Mouse (Mus musculus) stomach, postnatal 0 days (tissue): ENCODE measurements at regions not wholly inside any gene's neighbourhood (a gene's known extent, or its start where the extent isn't known, plus 50 kb on each side); places are given as distances from the start of the nearest gene placed in this dataset.

Source experiments
- ATAC-seq: fragments of 200-750 bp; cut with Nextera tagmentation; 2 replicates; pipeline ENCODE4 v1.8.0; 2017; ENCODE audit not compliant: low FRiP score, low TSS enrichment
- DNase-seq: peaks from one replicate; pipeline ENCODE4 v3.0.0-alpha.2; 2016; ENCODE audit warnings: low spot score
- H3K27ac ChIP-seq: fragments of 300-500 bp; sonication (generic); replicated peaks from 2 replicates; pipeline ENCODE4 v1.5.1; 2014; ENCODE audit warnings: mild to moderate bottlenecking, control low read depth
- H3K27me3 ChIP-seq: fragments of 300-500 bp; sonication (generic); 2 replicates; pipeline ENCODE4 v1.6.1; 2014; ENCODE audit warnings: low read length; ENCODE audit not compliant: control insufficient read depth, insufficient read depth
- H3K36me3 ChIP-seq: fragments of 300-500 bp; sonication (generic); 2 replicates; pipeline ENCODE4 v1.6.1; 2014; ENCODE audit warnings: low read length, mixed read lengths; ENCODE audit not compliant: control insufficient read depth, insufficient read depth
- H3K4me1 ChIP-seq: fragments of 300-500 bp; sonication (generic); replicated peaks from 2 replicates; pipeline ENCODE4 v1.6.1; 2014; ENCODE audit warnings: antibody characterized with exemption; ENCODE audit not compliant: control insufficient read depth, insufficient read depth
- H3K4me2 ChIP-seq: fragments of 300-500 bp; sonication (generic); replicated peaks from 2 replicates; pipeline ENCODE4 v1.6.1; 2014; ENCODE audit warnings: low read depth, mild to moderate bottlenecking, control low read depth, moderate library complexity
- H3K4me3 ChIP-seq: fragments of 300-500 bp; sonication (generic); 2 replicates; pipeline ENCODE4 v1.5.1; 2014; ENCODE audit warnings: low read depth, low read length, control low read depth
- H3K9ac ChIP-seq: fragments of 300-500 bp; sonication (generic); 2 replicates; pipeline ENCODE4 v1.6.1; 2014; ENCODE audit warnings: mild to moderate bottlenecking, low read length, control low read depth, mixed read lengths
- H3K9me3 ChIP-seq: fragments of 300-500 bp; sonication (generic); 2 replicates; pipeline ENCODE4 v1.6.1; 2016; ENCODE audit warnings: low read length; ENCODE audit not compliant: control insufficient read depth
- CTCF ChIP-seq: IDR thresholded peaks from 2 replicates; pipeline ENCODE4 v1.5.1; 2016; ENCODE audit warnings: antibody characterized with exemption, low read depth, mild to moderate bottlenecking, moderate library complexity
- EP300 ChIP-seq: optimal IDR thresholded peaks from 2 replicates; pipeline ENCODE3; 2016; ENCODE audit warnings: antibody characterized with exemption
- WGBS: fragments of 180-500 bp; shearing (Covaris S2); extraction: QIAGEN DNeasy Blood & Tissue Kit; methylation state at CpG from one replicate; pipeline ENCODE4 v1.1.7; 2014; 5-methylcytosine and 5-hydroxymethylcytosine counted together

DNA sequence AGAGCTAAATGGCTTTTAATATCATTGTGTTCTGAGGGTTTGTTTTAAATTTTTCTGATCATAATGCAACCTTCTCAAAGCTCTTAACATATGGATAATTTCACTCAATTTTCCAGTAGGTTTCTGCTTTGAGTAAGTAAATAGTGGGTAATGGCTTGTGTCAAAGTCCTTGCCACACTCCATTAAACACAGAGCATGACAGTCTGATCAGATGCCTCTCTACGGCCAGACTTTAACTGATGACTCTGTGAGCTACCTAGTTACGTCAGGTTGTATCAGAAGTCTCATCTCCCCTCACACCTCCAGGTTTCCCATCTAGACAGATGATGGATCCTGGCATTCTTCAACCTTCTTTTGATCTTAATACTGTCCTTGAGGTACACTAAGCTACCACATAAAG is 316.4 kb downstream of the Efnb2 start:
- WGBS: 67% methylated on average over 2 of the region's 2 CpGs
- no peaks in the 10 kb centered on the region for H3K27me3 ChIP-seq

DNA sequence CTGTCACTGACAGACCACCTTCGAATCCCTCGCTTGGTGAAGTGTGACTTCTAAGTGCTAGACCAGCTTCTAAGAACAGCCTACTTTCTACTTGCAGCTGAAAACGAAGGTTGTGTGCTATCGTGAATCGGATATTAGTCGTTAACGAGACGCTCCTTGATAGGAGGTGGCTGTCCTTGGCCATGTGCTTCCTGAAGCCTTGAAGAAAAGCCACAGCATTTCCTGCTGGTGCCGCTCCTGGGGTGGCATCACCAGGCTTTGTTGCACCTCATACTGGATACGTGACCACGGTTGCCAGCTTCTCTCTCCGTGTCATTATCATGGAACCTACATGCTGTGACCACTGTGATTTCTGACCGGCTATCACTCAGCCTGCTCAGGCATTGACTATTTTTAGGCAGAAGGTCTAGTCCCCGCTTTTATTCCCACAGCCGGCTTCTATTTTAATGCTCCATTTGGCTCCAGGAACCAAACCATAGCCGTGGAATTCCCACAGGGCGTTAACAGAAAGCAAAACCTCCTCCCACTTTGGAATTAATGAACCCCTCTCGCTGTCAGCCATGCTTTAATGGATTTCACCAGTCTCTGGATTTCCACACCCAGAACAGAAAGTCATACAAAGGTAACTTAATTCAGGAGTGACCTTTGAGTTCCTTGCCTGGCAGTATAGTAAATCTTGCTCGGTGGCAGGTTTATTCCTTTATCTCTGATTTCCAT is 325.6 kb downstream of the Efnb2 start:
- Histone ChIP-seq H3K9me3 (no peaks in the 10 kb centered on the region), H3K27me3 (no peaks in the 10 kb centered on the region), H3K9ac (no peak overlapping the region), H3K4me2 (no peak overlapping the region), H3K36me3 (no peaks in the 10 kb centered on the region), H3K27ac (no peak overlapping the region), H3K4me3 (no peak overlapping the region), H3K4me1 (no peaks in the 10 kb centered on the region)
- 64% methylated on average over 19 of the region's 19 CpGs for WGBS
- DNase-seq (no peak), ATAC-seq (no peak)
- TF ChIP-seq CTCF (no peak), EP300 (no peak)

More for the DNA sequence above, 316.4 kb downstream of the Efnb2 start:
- Histone ChIP-seq H3K4me1 (no peaks in the 10 kb centered on the region), H3K4me2 (no peak overlapping the region), H3K36me3 (no peaks in the 10 kb centered on the region), H3K9ac (no peak overlapping the region), H3K4me3 (no peak overlapping the region), H3K27ac (no peak overlapping the region), H3K9me3 (no peaks in the 10 kb centered on the region)
- TF ChIP-seq CTCF (no peak), EP300 (no peak)
- no peak for ATAC-seq
- DNase-seq: no peak

DNA sequence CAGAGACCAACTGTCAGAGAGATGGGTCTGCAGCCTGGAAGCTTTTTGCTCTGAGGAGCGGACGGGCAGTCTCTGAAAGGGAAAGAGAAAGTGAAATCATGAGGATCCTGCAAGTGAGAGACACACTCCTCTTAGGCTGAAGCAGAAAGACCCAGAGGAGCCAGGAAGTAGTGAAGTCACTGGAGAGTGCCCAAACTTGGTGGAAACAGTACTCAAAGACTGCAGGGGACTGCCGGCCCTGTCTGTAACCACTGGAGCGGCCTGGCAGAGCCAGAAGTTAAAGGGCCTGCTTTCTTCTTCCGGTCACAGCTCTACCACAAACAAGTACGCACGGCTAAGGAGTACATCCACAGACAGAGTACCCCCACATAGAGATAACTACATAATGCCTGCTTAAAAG is 326.5 kb downstream of the Efnb2 start:
- Histone ChIP-seq H3K36me3 (no peaks in the 10 kb centered on the region), H3K4me1 (no peaks in the 10 kb centered on the region), H3K27ac (no peak overlapping the region), H3K27me3 (no peaks in the 10 kb centered on the region), H3K9me3 (no peaks in the 10 kb centered on the region), H3K4me2 (no peak overlapping the region), H3K4me3 (no peak overlapping the region), H3K9ac (no peak overlapping the region)
- 63% methylated on average over 7 of the region's 7 CpGs for WGBS
- no peak for ATAC-seq
- no peak for DNase-seq
- TF ChIP-seq CTCF: no peak
- TF ChIP-seq EP300: no peak

DNA sequence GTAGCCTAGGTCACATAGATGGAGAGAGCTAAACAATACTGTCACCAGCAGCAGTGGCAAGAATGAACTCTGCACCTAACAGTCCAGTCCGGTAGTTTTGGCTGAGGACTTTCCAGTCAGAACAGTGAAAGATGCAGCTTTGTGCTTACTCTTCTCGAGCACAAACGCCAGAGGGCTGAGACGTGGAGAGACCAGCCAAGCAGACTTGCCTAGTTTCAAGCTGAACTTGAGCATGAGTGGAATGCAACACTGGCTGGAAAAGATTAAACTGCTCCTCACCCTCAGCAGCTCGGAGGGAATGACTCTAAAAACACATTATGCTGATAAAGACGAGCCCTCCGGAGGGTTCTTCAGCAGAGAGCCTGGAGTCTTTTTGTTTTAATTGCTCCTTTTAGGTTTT is 329.8 kb downstream of the Efnb2 start:
- peak; percentile 55 for TF ChIP-seq CTCF
- TF ChIP-seq EP300: no peak
- WGBS: 23% methylated on average over 7 of the region's 7 CpGs
- ATAC-seq: no peak
- Histone ChIP-seq H3K36me3 (no peaks in the 10 kb centered on the region), H3K4me1 (peaks cover 5% of the 10 kb centered on the region), H3K4me3 (no peak overlapping the region), H3K9ac (no peak overlapping the region), H3K27me3 (no peaks in the 10 kb centered on the region), H3K4me2 (no peak overlapping the region), H3K9me3 (no peaks in the 10 kb centered on the region), H3K27ac (no peak overlapping the region)
- no peak for DNase-seq

DNA sequence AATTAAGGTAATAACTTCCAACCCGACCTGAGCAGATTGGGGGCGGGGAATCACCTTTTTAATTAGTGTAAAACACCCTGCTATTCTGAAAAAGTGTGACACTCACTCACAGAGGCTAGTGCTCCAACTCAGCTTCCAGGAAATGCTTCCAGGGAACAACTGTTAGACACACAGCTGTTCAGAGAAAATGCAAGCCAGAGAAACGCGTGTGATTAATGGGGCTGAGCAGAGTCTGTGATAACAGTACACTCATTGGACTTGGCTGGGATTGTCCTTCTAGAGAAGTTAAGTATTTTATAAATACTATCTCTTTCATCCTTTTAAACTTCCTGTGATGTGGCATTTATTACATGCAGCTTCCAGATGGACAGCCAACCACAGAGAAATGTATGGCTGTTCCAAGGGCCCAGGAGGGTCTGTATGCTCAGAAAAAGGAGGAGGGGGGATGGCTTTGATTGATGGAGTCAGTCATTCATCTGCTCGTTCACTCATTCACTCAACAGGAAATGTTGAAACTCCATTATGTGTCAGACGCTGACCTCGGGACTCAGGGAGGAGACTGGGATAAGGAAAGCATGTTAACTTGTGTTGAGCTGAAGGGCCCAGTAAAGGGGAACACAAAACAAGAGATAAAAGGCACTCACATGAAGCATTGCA is 332.9 kb downstream of the Efnb2 start:
- H3K4me2 ChIP-seq: no peak overlapping the region
- no peak overlapping the region for H3K9ac ChIP-seq
- no peak for DNase-seq
- H3K4me3 ChIP-seq: no peak overlapping the region
- ATAC-seq: no peak
- no peaks in the 10 kb centered on the region for H3K9me3 ChIP-seq
- H3K27ac ChIP-seq: no peak overlapping the region
- no peak for TF ChIP-seq EP300
- no peak for TF ChIP-seq CTCF
- H3K27me3 ChIP-seq: no peaks in the 10 kb centered on the region
- H3K4me1 ChIP-seq: peaks cover 6% of the 10 kb centered on the region
- no peaks in the 10 kb centered on the region for H3K36me3 ChIP-seq
- 25% methylated on average over 7 of the region's 7 CpGs for WGBS
